ENCODE assay signal across 17 mouse cellular contexts in genomic region chr7:76053843-76054242, GRCm38 (mm10).
DNase-seq lines count a peak whose midpoint lies in the region; ATAC-seq lines count a peak whose summit lies in the region.
"Had no signal": no experiment of that assay in that cellular context is flagged by ENCODE, and none has a peak within 500 bp of the region (broad histone marks: within the 10 kb centered on the region; RNA-seq: fewer than 3 reads in every experiment).

No protein-coding gene starts in this region.

- DNase-seq in frontal cortex, postnatal 10 days (ENCODE audit: low spot score in 2 of 2), result no peak
- peak; percentile 22 to 64 for DNase-seq in left cerebral cortex, postnatal 25 days (ENCODE audit: low spot score in 2 of 2)
- no peak for DNase-seq in left cerebral cortex, adult 8-10 months (ENCODE audit: low spot score in 2 of 2)
- peak; percentile 19 to 80 for DNase-seq in layer of hippocampus, adult 18-20 months (ENCODE audit: low spot score in 2 of 2)
- DNase-seq in telencephalon, adult 2 months (ENCODE audit: low read depth, low spot score), result peak; percentile 48
- no peak for DNase-seq in spleen, postnatal 10 days (ENCODE audit: low spot score in 2 of 2)
- DNase-seq: adrenal gland, postnatal 36 days; cerebellum, adult 18-20 months; cerebellum, postnatal 14 days; heart, postnatal 4 days; kidney, adult 9 months; kidney, postnatal 14 days; lung, postnatal 4 days had no signal

- intact Hi-C loops in left cerebral cortex, postnatal 25 days (cut with DNase I), result loop anchor here (5.0 kb wide), 1 partner anchor 73 kb away; no protein-coding TSS in a partner anchor

- ATAC-seq in frontal cortex, adult (ENCODE audit: low TSS enrichment), result peak; percentile 73
- ATAC-seq: forebrain, embryonic 13.5 days; intestine, embryonic 15.5 days; midbrain, embryonic 16.5 days had no signal

Comparison
In these comparisons a context has a peak if more than half of its experiments do, and no peak if none do; other contexts are left out.
1. DNase-seq: peak in left cerebral cortex, postnatal 25 days (2 of 2), layer of hippocampus, adult 18-20 months (2 of 2) and telencephalon, adult 2 months (single experiment); none in frontal cortex, postnatal 10 days (0 of 2), left cerebral cortex, adult 8-10 months (0 of 2) and spleen, postnatal 10 days (0 of 2).